Mouse (Mus musculus): ENCODE results near the gene Gpd1.

DNA sequence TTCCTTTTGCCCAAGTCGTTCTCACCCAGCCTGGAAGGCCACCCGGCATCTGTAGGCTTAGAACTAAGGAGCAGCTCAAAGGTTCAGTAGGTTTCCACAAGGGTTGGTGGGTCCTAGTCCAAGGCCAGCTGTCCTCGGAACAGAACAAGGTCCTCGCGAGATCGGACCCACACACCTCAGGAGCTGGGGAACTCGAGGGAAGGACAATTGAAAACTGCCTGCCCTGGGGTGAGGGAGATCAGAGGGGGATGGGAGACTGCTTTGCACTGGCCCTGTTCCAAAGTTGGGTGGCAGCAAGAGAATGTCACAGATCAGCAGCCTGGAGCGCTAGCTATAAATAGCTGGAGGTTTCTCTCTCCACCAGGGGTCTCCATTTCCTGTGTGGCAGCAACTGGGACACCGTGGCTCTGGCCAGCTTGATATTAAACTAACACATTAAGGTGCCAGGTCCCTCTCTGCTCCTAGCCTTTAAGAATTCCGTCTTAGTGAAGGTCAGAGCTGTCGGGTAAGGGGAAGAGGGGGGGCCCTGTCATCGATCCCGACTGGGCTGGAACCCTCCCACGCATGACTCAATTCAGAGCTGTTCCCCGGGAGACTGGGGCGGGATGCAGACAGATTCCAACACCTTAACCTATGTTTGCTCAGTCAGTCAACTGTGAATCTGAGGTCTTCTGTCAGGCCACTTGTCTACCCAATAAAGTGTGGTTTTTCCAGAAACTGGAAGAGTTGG is 7.1 kb downstream of the Gpd1 start:
- TF ChIP-seq CTCF (IDR thresholded peaks at IDR 0.05; ENCODE audit: low read depth) (peak; percentile 77), EP300 (optimal IDR thresholded peaks at IDR 0.05) (no peak)
